Mouse (Mus musculus) megakaryocyte-erythroid progenitor cell, adult 5 weeks (primary cell): Measurements from ENCODE around the gene Tha1. TPM values are rescaled to one million over a fixed set of nuclear protein-coding genes. Genes with fewer than 3 reads are reported as not detected.

ENCODE experiments used
- polyA plus RNA-seq: library from polyadenylated mRNA; stranded (reverse); fragments of >175 nt; gene quantifications from 2 replicates; pipeline ENCODE4 v1.2.3, GENCODE M21; 2012

The Tha1 gene
- polyA plus RNA-seq = 7.1 and 9.7 TPM in 2 replicates

GRCm38 (mm10) chr11:117872861-117873608, at the start of gene Tha1:
TSS of gene Tha1 (minus strand) at chr11:117873481.

GRCm38 (mm10) chr11:117860601-117861000, 12.7 kb downstream of the Tha1 start, which contains the start of gene Tmem235:
TSS of gene Tmem235 (plus strand) at chr11:117860752.

GRCm38 (mm10) chr11:117848985-117849671, 24.2 kb downstream of the Tha1 start, which contains the start of gene Birc5:
TSS of gene Birc5 (plus strand) at chr11:117849251.

GRCm38 (mm10) chr11:117825333-117826101, 47.8 kb downstream of the Tha1 start, which contains the start of the genes Afmid and Tk1:
TSS of gene Afmid (plus strand) at chr11:117825924.
TSS of gene Tk1 (minus strand) at chr11:117826092.

Other genes with a start within 250 kb of the Tha1 start
- gene Tnrc6c, start 219.2 kb downstream of the Tha1 start, polyA plus RNA-seq = 18.4 and 23.4 TPM in 2 replicates
- gene Tmc8, start 91.4 kb downstream of the Tha1 start, polyA plus RNA-seq = 23.3 and 26.8 TPM in 2 replicates
- gene Tmc6, start 91.3 kb downstream of the Tha1 start, polyA plus RNA-seq = 83.9 and 97.7 TPM in 2 replicates
- 2.3 and 3.0 TPM in 2 replicates for gene 6030468B19Rik, start 75.8 kb downstream of the Tha1 start, polyA plus RNA-seq
- gene Gm20708, start 63.8 kb downstream of the Tha1 start, polyA plus RNA-seq = 0.17 and 0.75 TPM in 2 replicates
- gene Syngr2, start 63.8 kb downstream of the Tha1 start, polyA plus RNA-seq = 193 and 244 TPM in 2 replicates
- 2.6 and 2.7 TPM in 2 replicates for gene Afmid, start 47.6 kb downstream of the Tha1 start, polyA plus RNA-seq
- 61.3 and 76.1 TPM in 2 replicates for gene Tk1, start 47.4 kb downstream of the Tha1 start, polyA plus RNA-seq
- gene Birc5, start 24.2 kb downstream of the Tha1 start, polyA plus RNA-seq = 85.9 and 113 TPM in 2 replicates
- gene Tmem235, start 12.7 kb downstream of the Tha1 start, polyA plus RNA-seq = not detected in 2 replicates
- 76.3 and 85.8 TPM in 2 replicates for gene Socs3, start 96.6 kb upstream of the Tha1 start, polyA plus RNA-seq
- gene Pgs1, start 112.8 kb upstream of the Tha1 start, polyA plus RNA-seq = 46.0 and 50.7 TPM in 2 replicates